Mouse (Mus musculus) adrenal gland, adult 18-20 months (tissue): Measurements from ENCODE around the gene Mrps7. TPM values are rescaled to one million over a fixed set of nuclear protein-coding genes. Genes with fewer than 3 reads are reported as not detected.

ENCODE experiments used
- DNase-seq, 2 experiments: peaks; one replicate each; pipeline ENCODE4 v3.0.0; 2021 to 2022; ENCODE audit warnings: low spot score in 2 of 2
- long read RNA-seq, 2 experiments: library from polyadenylated mRNA; stranded (forward); transcript quantifications; one replicate each; pipeline ENCODE4 v2.0.0; 2021
- total RNA-seq, 2 experiments: library from RNA; stranded (reverse); gene quantifications; 1 replicate in 1 of 2; 2 replicates in 1 of 2; pipeline ENCODE4 v1.2.3; 2021

Mrps7 gene
- total RNA-seq, result 100 to 1,000 TPM; 105 to 107 TPM
- long read RNA-seq, experiment 1, transcript Mrps7-201 (5 exons, 1,962 nt), result major isoform, 77 of 86 reads
- long read RNA-seq, experiment 1, partial matches to known transcripts, result 3 of 86 reads
- long read RNA-seq, experiment 1, other reads (novel, unspliced or antisense), result 6 of 86 reads
- long read RNA-seq, experiment 2, transcript Mrps7-201 (5 exons, 1,962 nt), result major isoform, 228 of 245 reads
- long read RNA-seq, experiment 2, partial matches to known transcripts, result 9 of 245 reads
- long read RNA-seq, experiment 2, other reads (novel, unspliced or antisense), result 6 of 245 reads

GRCm38 (mm10) chr11:115603476-115604303 is at the start of gene Mrps7, which contains the start of gene Gga3:
Mrps7 (plus strand) TSS chr11:115603925.
Gga3 (minus strand) TSS chr11:115604051.
- DNase-seq, result peak; percentile 95 to 96

GRCm38 (mm10) chr11:115555717-115556116 is 48.0 kb upstream of the Mrps7 start:
- DNase-seq, result no peak

GRCm38 (mm10) chr11:115563406-115563805 is 40.3 kb upstream of the Mrps7 start:
- DNase-seq, result no peak

- DNase-seq, result peak; percentile 97 to 98
Observed at GRCm38 (mm10) chr11:115564064-115564809, 39.5 kb upstream of the Mrps7 start, which contains the start of gene Nup85. Nup85 (plus strand) TSS chr11:115564434.

GRCm38 (mm10) chr11:115564961-115565360 is 38.8 kb upstream of the Mrps7 start:
- DNase-seq, result no peak

GRCm38 (mm10) chr11:115579080-115579479 is 24.6 kb upstream of the Mrps7 start:
- DNase-seq, result no peak

GRCm38 (mm10) chr11:115582913-115583606 is 20.7 kb upstream of the Mrps7 start:
- DNase-seq, result no peak

- DNase-seq, result no peak
Observed at GRCm38 (mm10) chr11:115584376-115585073, 19.2 kb upstream of the Mrps7 start.

GRCm38 (mm10) chr11:115585573-115586100 is 18.1 kb upstream of the Mrps7 start:
- no peak for DNase-seq

GRCm38 (mm10) chr11:115586403-115586802 is 17.3 kb upstream of the Mrps7 start:
- no peak for DNase-seq

GRCm38 (mm10) chr11:115587984-115588383 is 15.7 kb upstream of the Mrps7 start:
- no peak for DNase-seq

- DNase-seq, result no peak
Observed at GRCm38 (mm10) chr11:115590526-115591075, 13.1 kb upstream of the Mrps7 start.

GRCm38 (mm10) chr11:115595209-115595608 is 8.5 kb upstream of the Mrps7 start:
- DNase-seq, result no peak

GRCm38 (mm10) chr11:115598309-115598708 is 5.4 kb upstream of the Mrps7 start:
- no peak for DNase-seq

GRCm38 (mm10) chr11:115599722-115600121 is 4.0 kb upstream of the Mrps7 start:
- no peak for DNase-seq

- no peak for DNase-seq
Observed at GRCm38 (mm10) chr11:115600743-115601142, 3.0 kb upstream of the Mrps7 start.

GRCm38 (mm10) chr11:115601174-115601573 is 2.6 kb upstream of the Mrps7 start:
- DNase-seq, result no peak

- DNase-seq, result no peak
Observed at GRCm38 (mm10) chr11:115603128-115603475, 623 bp upstream of the Mrps7 start.

- no peak for DNase-seq
Observed at GRCm38 (mm10) chr11:115604304-115604696, 575 bp downstream of the Mrps7 start.

GRCm38 (mm10) chr11:115606733-115607132 is 3.0 kb downstream of the Mrps7 start:
- DNase-seq, result no peak
